Mouse (Mus musculus) MEL (cell line): ENCODE data around the gene Slc22a7.

Experiments
- CTCF ChIP-seq, 3 experiments: IDR thresholded peaks in 2 of 3; conservative IDR thresholded peaks in 1 of 3; 2 replicates each; pipeline ENCODE4 v1.5.1; 2011 to 2012; ENCODE audit warnings: low read length in 3 of 3, low read depth in 2 of 3, mild to moderate bottlenecking in 2 of 3, improper control_type of control experiment in 1 of 3, inconsistent platforms in 1 of 3, mixed read lengths in 1 of 3, moderate library complexity in 1 of 3; ENCODE audit not compliant: control insufficient read depth in 1 of 3, insufficient read depth in 1 of 3, poor library complexity in 1 of 3, severe bottlenecking in 1 of 3
- E2F4 ChIP-seq: IDR thresholded peaks from 2 replicates; pipeline ENCODE4 v1.6.1; 2011; ENCODE audit warnings: low read depth, low read length, improper control_type of control experiment, borderline replicate concordance
- KAT2A ChIP-seq: conservative IDR thresholded peaks from 2 replicates; pipeline ENCODE4 v1.6.1; 2012; ENCODE audit warnings: low read depth, low read length, improper control_type of control experiment, inconsistent platforms
- MAZ ChIP-seq: IDR thresholded peaks from 2 replicates; pipeline ENCODE4 v1.6.1; 2012; ENCODE audit warnings: low read depth, mild to moderate bottlenecking, inconsistent platforms, low read length, improper control_type of control experiment
- MEF2A ChIP-seq: IDR thresholded peaks from 2 replicates; pipeline ENCODE4 v1.6.1; 2014; ENCODE audit warnings: low read depth, mild to moderate bottlenecking, inconsistent platforms, low read length, improper control_type of control experiment; ENCODE audit not compliant: poor library complexity, insufficient replicate concordance, severe bottlenecking; ENCODE audit errors: extremely low read depth
- MYC ChIP-seq: IDR thresholded peaks from 2 replicates; pipeline ENCODE4 v1.6.1; 2011; ENCODE audit warnings: low read depth, mild to moderate bottlenecking, low read length, improper control_type of control experiment, moderate library complexity
- NELFE ChIP-seq: IDR thresholded peaks from 2 replicates; pipeline ENCODE4 v1.6.1; 2011; ENCODE audit warnings: low read depth, low read length, improper control_type of control experiment
- TAL1 ChIP-seq: IDR thresholded peaks from 2 replicates; pipeline ENCODE4 v1.6.1; 2012; ENCODE audit warnings: mild to moderate bottlenecking, inconsistent platforms, low read length, moderate library complexity, mixed read lengths
- ZC3H11A ChIP-seq: IDR thresholded peaks from 2 replicates; pipeline ENCODE4 v1.6.1; 2012; ENCODE audit warnings: low read depth, mild to moderate bottlenecking, inconsistent platforms, low read length, improper control_type of control experiment

- TF ChIP-seq CTCF (IDR thresholded peaks at IDR 0.05 in 2 of 3, conservative IDR thresholded peaks at IDR 0.05 in 1 of 3; ENCODE audit: control insufficient read depth in 1 of 3, insufficient read depth in 1 of 3, low read depth in 2 of 3, low read length in 3 of 3, poor library complexity in 1 of 3, severe bottlenecking in 1 of 3) (peak; percentile 4 to 42 (median 39); a peak in 5 of 6 replicates), MAZ (no peak), TAL1 (no peak), NELFE (no peak), MYC (no peak), E2F4 (no peak), KAT2A (no peak), MEF2A (no peak), ZC3H11A (no peak)
Observed at GRCm38 (mm10) chr17:46408478-46408877, 29.8 kb downstream of the Slc22a7 start.
